Mouse (Mus musculus) telencephalon, adult 2 months (tissue): Measurements from ENCODE around the gene Zbtb3.

Experiments used
- DNase-seq: peaks from one replicate; pipeline ENCODE4 v3.0.0-alpha.2; 2011; ENCODE audit warnings: low read depth, low spot score

Zbtb3 gene

DNA sequence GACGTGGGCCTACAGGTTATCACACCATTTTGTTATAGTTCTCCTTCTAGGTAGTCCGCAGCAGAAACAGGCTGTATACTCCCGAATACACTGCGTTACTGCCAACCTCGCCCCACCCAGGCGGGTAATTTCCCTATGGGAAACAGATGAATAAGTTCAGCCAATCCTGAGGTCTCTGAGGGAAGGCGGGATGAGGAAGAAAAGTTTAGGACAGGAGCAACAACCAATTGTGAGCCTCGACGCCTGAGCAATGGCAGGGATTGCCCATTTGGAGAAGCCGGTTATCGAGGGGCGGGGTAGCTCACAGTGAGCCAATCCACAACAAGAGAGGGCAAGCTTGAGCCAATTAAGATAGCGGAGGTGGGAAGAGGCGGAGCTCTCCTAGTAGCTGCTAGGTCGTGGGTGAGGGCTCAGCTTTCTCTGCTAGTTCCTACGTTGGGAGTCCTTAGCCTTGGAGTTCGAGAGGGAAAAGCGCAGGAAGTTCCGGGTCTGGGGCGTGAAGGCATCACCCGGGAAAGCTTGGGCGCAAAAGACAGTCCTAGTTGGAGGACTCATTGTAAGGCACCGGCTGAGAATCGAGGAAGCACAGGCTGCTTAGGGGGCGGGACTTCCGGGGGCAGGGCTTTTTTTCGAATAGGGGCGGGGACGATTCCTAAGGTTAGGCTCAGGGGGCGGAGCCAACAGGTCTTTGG is at the start of gene Zbtb3:
Zbtb3 (plus strand) TSS at position 426 of the 692 bp plus-strand sequence.
- peak; percentile 99 for DNase-seq

DNA sequence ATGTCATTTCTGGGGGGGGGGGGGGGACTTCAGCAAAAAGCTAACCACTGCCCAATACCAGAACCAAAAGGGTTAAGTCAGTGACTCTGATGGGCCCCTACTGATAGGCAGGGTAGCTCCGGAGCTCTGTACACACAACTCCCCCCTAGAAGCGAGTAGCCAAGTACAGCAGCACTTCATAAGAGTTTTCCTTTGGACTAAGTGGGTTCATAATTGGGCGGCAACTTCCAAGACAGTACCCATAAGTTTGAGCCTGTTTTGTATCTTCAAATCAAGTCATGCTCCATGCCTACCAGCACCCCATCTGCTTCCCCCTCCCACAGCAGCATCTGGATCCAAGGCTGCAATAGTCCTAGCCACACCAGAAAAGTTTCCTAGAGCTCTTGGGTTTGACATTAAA is 46.7 kb upstream of the Zbtb3 start:
- no peak for DNase-seq

DNA sequence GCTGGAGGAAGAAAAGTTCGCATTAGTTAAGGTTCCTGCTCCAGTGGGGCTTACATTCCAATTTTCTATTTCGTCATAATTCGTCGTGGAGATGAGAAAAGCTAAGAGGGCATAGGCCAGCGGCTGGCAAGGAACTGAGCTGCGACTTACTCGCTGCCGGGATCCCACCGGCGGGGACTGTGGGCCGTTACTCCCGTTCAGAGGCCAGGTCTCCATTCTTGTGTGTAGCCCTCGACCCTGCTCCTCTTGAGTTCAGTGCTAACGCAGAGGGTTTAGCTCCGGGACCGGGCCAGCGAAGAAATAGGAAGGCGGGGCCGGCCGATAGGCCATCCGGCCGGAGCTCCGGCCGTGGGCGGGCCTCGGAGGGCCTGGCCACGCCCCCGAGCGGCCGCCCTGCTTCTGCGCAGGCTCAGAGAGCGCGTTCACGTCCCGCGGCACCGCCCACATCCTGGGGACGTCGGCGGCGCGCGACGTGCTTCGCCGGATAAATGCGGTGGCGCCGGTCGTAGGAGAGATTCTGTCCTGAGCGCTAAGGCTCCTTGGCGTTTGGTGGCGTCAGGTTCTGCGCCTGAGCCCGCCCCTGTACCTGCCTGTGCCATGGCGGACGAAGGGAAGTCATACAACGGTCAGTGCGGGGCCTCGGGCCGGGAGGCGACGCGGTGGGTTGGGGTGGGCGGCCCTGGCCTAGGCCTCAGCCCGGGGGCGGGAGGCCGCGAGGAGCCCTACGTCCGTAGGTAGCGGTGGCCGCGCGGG is 45.5 kb upstream of the Zbtb3 start, which contains the start of gene Nxf1:
Nxf1 (plus strand) TSS at position 439 of the 753 bp plus-strand sequence.
- peak; percentile 87 for DNase-seq

DNA sequence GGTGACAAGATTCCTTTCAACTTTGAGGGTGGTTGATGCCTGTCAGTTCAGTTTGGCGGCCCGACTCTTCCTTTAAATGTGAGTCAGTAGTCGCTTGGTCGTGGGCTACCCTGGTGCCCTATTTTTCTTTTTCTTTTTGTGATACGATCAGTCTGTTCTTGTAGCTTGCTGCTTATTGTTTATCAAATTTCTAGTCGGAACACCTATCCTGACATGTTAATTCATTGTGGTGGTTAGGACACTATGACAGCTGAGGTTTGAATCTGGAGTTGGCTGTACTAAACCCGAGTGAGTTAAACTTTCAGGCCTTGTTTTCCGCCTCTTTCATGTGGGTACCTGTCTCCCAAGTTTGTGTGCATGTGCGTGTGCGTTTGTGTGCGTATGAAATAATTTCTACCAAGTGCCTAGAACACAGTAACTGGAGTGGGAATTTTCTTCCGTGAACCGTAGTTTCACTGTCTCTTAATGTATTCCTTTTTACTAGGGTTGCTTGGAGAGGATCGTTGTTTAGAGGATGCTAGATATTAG is 44.8 kb upstream of the Zbtb3 start:
- DNase-seq, result no peak

DNA sequence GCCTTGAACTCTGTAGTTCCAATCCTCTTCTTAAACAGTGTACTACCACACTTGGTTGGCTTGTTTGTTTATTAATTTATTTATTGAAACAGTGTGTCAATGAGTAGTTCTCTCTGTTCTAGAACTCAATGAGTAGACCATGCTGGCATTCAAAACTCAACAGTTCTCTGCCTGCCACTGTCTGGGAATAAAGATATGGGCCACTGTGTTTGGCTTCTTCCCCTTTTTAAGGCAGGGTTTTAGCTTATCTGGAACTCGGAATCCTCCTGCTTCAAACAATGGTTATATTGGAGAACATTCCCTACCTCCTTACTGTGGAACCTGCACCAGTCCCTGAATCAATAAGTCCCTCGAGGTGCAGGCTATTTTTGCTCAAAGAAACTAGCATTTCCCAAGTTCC is 43.5 kb upstream of the Zbtb3 start:
- no peak for DNase-seq

DNA sequence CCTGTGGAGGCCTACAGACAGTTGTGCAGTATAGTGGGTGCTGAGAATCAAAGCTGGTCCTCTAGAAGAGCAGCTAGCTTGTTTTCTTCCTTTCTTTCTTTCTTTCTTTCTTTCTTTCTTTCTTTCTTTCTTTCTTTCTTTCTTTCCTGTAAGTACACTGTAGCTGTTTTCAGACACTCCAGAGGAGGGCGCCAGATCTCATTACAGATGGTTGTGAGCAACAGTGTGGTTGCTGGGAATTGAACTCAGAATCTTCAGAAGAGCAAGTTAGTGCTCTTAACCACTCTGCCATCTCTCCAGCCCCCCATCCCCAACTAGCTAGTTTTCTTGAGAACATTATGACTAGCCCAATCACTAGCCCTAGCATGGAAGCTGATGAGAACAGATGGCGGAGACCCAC is 41.6 kb upstream of the Zbtb3 start:
- no peak for DNase-seq

DNA sequence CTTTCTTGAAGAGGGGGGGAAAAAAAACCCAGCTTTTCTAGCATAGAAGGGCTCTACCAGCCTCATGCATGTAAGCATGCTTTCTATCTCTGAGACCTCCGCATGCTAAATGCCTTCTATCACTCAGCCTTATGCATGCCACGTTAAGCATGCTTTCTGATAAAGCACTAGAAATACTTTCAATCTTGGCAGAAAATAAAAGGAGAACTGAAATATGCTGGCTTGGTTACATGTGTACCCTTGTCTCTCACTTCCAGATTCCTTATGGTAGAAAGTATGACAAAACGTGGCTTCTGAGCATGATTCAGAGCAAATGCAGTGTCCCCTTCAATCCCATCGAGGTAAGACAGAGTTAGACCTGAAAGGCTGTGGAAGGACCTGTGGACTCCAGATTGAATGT is 39.1 kb upstream of the Zbtb3 start:
- no peak for DNase-seq

DNA sequence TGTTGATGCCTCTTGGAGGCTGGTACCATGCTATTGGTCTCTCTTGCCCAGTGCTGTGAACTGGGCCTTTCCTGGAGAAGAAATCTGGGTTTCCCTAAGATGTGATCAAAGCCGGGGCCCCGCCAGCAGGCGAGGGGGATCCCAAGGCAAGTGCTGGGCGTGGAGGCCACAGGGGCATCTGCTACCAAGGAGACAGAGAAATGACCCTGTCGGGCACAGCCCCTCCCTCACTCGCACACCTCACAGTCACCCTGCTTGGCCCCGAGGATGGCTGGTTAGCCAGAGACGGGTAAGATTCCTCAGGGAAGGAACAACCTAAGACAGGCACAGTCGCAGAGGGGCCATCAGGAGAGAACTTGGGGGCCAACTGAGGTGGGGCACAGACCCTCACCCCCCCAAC is 36.8 kb upstream of the Zbtb3 start:
- no peak for DNase-seq

DNA sequence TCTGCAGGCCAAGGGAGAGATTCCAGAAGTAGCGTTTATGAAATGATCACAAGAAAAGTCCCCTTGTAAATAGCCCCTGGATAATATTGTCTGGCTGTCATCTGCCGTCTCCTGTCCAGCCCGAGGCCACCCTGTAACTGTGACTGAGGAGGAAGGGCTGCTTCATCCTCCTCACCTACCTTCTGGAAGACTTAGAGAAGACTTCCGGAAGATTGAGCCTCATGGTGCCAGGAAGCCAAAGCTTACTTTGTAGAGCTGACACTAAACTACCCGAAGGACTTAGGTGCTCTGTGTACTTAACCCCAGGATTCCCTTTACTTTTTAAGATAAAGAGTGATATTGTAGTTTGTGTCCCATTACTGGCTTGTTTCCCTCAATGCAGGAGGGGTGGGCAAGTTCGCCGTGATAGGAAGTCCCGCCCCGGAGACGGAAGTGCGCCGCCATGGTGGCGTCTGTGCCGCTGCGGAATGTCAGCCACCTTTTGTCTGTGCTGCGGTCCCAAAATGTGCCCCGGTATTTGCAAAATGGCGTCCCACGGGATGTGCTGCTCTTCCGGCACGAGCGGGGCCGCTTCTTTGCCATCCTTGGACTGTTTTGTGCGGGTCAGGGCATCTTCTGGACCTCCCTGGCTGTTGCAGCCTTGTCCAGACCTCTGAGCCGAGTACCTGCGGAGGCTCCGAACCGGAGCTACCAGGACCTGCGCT is 31.6 kb upstream of the Zbtb3 start, which contains the start of gene Tmem223:
Tmem223 (plus strand) TSS at position 430 of the 704 bp plus-strand sequence.
- peak; percentile 51 for DNase-seq

DNA sequence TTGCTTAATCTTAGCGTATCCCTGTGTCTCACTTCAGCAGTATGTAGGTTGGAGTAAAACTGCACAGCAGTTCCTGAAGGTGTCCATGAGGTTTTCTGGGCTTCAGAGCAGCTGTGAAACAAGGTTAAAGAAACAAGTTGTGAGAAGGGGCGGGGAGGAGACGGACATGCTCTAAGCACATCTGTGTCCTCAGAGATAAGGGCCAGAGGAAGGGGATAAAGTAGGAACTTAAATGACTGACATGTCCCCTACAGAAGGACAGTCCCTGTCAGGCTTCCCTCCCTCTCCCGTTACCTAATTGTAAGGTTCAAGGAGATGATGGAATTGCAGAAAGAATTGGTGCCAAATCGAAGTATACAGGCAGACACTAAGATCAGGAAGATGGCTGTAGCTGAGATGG is 29.4 kb upstream of the Zbtb3 start:
- no peak for DNase-seq

DNA sequence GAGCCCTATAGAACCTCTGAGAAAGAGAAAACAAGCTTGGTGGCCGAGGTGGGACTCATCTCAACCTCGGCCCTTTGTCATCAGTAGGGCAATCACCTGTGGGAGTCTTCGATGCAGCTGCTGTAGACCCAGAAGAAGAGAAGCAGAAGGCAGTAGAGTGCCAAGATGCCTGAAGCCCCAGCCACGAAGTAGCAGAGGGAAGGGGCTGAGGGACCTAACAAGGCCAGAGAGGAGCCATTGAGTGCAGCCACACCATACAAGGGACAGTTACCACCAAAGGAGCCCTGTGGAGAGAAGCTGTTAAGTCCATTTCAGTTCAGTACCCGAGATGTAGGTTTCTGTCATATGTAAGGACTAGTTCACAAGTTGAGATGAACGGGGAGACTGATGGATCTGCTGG is 28.9 kb upstream of the Zbtb3 start:
- no peak for DNase-seq

DNA sequence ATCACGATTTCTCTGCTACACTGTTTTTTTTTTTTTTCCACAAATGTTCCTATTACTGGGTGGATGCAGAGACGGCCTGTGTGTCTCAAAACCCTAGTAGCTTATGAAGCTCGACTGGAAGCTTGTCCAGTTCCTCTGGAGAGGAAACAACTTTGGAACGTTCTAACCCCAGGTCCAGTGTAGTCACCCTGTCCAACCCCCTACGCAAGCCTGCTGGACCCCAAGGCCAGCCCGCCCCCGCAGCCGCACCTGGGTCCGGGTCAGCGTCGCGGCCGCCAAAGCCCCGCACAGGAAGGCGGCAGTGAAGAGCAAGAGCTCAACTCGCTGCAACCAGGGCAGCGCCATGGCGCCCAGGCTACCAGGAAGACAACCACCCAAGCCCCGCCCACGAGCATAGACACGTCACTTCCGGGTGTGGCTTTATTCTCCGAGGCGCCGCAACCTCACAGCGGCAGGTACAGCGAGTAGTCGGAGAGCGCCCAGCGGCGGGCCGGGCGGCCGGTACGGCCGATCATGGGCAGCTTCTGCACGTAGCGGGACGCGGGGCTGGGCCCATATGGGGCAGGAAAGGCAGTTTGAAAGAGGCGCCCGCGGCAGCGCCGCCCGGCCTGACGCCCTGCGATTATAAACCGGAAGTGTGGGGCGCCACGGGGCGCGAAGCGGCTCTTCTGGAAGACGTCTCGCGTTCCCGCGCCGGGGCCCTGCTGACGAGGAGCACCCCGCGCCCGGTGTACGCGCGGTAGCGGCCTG is 28.1 kb upstream of the Zbtb3 start, which contains the start of gene Tmem179b:
Tmem179b (minus strand) TSS at position 382 of the 750 bp plus-strand sequence.
- DNase-seq, result peak; percentile 88

DNA sequence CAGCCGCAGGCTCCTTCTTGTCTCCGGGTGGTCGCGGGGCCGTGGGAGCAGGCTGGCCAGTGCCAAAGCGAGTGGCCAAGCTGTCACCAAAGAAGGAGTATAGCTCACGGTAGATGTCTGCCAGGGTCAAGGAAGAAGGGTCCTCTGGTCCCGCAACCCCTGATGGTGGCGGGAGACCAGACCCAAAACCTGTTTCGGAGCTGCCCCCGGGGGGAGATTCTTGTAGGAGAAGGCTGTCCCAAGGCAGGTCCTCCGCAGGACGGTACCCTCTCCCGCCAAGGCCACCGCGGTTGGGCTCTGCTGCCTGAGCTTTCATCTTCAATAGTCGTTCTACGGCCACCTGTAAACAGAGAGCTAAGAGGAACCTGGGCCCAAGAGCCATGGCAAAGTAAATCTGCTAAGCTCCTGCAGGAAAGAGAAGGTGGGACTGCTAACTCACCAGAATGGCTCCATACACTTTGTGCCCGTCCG is 27.4 kb upstream of the Zbtb3 start:
- DNase-seq, result no peak

DNA sequence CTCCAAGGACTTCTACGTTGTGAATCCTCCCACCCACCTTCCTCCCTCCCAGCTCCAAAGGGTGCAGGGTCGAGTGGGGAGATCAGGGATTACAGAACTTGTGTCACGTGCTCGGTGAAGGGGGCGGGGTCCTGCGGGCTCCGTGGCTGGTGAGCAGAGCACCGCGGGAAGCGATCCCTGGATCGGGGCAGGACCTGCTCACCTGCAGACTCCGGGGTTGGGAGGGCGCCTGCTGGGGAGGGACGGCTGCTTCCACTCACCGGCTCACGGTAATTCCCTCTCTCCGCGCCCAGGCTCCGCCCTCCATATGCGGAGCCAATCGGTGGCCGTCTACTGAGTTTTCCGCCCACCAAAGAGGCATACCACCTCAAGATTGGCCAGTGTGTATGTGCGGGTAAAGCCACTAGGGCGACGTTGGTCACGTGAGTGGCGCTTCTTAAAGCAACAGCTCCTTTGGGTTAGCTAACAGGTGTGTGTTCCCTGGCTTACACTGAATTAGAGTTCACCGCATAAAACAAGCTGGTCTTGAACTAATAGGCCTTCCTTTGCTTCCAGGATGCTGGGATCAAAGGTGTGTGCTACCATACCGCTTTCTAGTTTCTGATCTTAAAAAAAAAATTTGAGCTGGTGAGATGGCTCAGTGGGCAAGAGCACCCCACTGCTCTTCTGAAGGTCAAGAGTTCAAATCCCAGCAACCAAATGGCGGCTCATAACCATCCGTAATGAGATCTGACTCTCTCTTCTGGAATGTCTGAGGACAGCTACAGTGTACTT is 16.2 kb upstream of the Zbtb3 start, which contains the start of gene Taf6l:
Taf6l (minus strand) TSS at position 410 of the 774 bp plus-strand sequence.
- DNase-seq, result peak; percentile 97

DNA sequence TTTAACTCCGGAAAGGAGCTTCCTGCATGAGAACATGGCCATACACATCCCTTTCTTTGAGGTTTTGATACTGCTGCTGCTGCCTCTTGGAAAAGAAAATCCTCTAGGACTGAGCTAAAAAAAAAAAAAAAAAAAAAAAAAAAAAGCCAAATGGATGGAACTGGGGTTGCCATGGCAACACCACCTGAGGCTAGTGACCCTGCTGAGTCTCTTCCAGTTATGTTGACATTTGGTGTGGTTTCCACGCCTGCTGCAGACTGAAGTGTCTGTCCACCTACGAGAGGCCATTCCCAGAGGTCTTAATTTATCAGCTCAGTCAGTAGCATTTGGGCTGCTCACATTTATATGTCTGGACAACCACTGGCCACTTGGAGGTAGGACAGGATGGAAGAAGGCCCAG is 13.8 kb upstream of the Zbtb3 start:
- DNase-seq, result no peak

DNA sequence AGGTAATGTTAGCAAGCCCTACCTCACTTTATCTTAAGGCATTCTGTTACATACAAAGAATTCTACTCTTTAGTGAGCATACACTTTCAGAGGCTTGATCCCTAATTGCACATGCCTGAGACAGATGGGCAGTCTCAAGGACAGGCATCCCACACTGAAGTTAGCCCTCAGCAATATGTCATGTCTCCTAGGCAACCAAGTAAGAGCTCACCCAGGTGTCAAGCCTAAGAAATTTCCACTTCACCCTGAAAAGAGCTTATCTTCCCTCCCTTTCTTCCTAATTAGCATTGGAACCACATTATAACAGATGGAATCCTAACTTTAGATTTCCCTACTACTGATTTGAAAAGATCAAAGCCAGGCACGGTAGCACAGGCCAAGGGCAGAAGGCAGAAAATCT is 13.2 kb upstream of the Zbtb3 start:
- DNase-seq, result peak; percentile 68

DNA sequence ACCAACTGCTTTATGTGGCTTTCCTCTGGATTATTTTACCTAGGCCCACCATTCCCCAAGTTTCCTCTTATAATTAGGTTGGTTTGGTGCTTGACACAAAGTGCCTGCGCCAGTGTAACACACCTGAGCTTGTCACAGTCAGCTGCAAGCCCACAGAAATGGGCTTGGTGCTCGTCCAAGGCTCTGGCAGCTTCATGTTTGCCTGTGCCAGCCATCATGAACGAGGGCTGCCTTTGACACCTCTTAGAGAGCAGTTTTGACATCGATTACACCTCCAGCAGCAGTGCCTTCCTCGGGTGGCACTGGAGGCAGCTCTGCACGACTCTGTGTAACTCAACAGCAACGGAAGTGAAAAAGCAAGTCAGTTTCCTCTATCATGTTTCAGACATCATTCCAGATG is 12.2 kb upstream of the Zbtb3 start:
- DNase-seq, result no peak

DNA sequence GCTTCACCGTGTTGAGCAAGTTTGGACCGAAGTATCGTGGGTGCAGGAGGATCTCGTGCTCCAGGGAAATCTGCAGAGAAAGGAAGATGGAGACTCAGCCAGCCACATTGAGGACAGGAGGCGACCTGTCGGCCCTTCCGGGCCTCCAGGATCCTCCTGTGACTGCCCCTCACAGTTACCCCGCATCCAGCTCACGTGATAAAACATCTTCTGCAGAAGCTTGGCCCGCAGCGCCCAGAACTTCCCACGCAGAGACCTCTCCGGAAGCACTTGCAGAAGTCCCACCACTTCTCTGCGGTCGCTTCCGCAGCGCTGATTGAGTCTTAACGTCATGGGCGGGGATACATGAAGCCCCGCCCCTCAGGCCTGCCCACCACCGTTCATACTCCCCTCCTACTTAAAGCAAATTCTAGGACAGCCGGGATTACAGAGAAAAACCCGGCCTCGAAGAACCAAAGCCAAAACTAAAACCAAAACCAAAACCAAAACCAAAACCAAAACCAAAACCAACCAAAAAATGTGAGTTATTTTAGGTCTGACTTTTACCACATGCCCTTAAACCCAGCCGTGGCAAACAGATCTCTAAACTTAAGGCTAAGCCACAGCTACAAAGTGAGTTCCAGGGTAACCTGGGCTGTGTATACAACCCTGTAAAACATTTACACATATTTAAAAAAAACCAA is 4.0 kb upstream of the Zbtb3 start, which contains the start of gene Polr2g:
Polr2g (minus strand) TSS at position 314 of the 683 bp plus-strand sequence.
- peak; percentile 95 for DNase-seq

DNA sequence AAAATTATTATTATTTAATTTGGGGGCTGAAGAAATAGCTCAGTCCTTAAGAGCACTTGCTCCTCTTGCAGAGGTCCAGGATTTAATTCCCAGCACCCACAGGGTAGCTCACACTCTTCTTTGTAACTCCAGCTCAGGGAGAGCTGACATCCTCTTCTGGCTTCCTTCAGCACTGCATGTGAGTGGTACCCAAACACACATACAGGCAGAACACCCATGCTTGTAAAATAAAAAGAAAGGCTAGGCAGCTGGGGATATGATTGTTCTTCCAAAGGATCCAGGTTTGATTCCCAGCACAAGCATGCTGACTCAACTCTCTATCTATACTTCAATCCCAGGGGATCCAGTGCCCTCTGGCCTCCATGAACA is 3.4 kb upstream of the Zbtb3 start:
- DNase-seq, result no peak
